Mouse (Mus musculus): Measurements from ENCODE around the gene Ptpn5. TPM values are rescaled to one million over a fixed set of nuclear protein-coding genes. Genes with fewer than 3 reads are reported as not detected.

Ptpn5 gene
- polyA plus RNA-seq (2014; fragmentation: Nextera tagmentation; extraction: Ambion mirVana): 6.9 and 7.0 TPM in 2 replicates

- Histone ChIP-seq H3K36me3 (ENCODE audit: insufficient read depth) (no peaks in the 10 kb centered on the region), H3K4me3 (ENCODE audit: low read depth, low read length) (peak within 1 kb of the TSS; percentile 63), H3K4me1 (ENCODE audit: insufficient read depth) (no peaks in the 10 kb centered on the region), H3K4me2 (peak within 1 kb of the TSS; percentile 94), H3K9me3 (ENCODE audit: low read depth, low read length) (no peaks in the 10 kb centered on the region), H3K9ac (peak within 1 kb of the TSS; percentile 59), H3K27ac (ENCODE audit: low read depth) (no peak within 1 kb of the TSS), H3K27me3 (ENCODE audit: insufficient read depth, low read length) (peaks cover 50% of the 10 kb centered on the region)
- WGBS: 10% methylated on average over 13 of the region's 13 CpGs
- DNase-seq: no peak
- ATAC-seq (ENCODE audit: insufficient read depth): no peak
- no peak for TF ChIP-seq CTCF (IDR thresholded peaks at IDR 0.05; ENCODE audit: low read depth)
Measured at GRCm38 (mm10) chr7:47133331-47133730, at the start of gene Ptpn5. Gene Ptpn5, minus strand, starts transcription at chr7:47133684.

GRCm38 (mm10) chr7:47170814-47171213 is 37.3 kb upstream of the Ptpn5 start:
- no peak for DNase-seq
- Histone ChIP-seq H3K27ac (ENCODE audit: low read depth) (no peak overlapping the region), H3K9ac (no peak overlapping the region), H3K27me3 (ENCODE audit: insufficient read depth, low read length) (no peaks in the 10 kb centered on the region), H3K4me3 (ENCODE audit: low read depth, low read length) (no peak overlapping the region), H3K9me3 (ENCODE audit: low read depth, low read length) (no peaks in the 10 kb centered on the region), H3K4me2 (no peak overlapping the region), H3K4me1 (ENCODE audit: insufficient read depth) (no peaks in the 10 kb centered on the region), H3K36me3 (ENCODE audit: insufficient read depth) (no peaks in the 10 kb centered on the region)
- WGBS: 42% methylated on average over 5 of the region's 5 CpGs
- no peak for TF ChIP-seq CTCF (IDR thresholded peaks at IDR 0.05; ENCODE audit: low read depth)
- no peak for ATAC-seq (ENCODE audit: insufficient read depth)

- Histone ChIP-seq H3K4me3 (ENCODE audit: low read depth, low read length) (no peak overlapping the region), H3K4me2 (no peak overlapping the region), H3K9ac (no peak overlapping the region), H3K27me3 (ENCODE audit: insufficient read depth, low read length) (no peaks in the 10 kb centered on the region), H3K27ac (ENCODE audit: low read depth) (no peak overlapping the region), H3K36me3 (ENCODE audit: insufficient read depth) (no peaks in the 10 kb centered on the region), H3K9me3 (ENCODE audit: low read depth, low read length) (no peaks in the 10 kb centered on the region), H3K4me1 (ENCODE audit: insufficient read depth) (no peaks in the 10 kb centered on the region)
- no peak for DNase-seq
- no peak for TF ChIP-seq CTCF (IDR thresholded peaks at IDR 0.05; ENCODE audit: low read depth)
- WGBS: 62% methylated on average over 4 of the region's 4 CpGs
- no peak for ATAC-seq (ENCODE audit: insufficient read depth)
Measured at GRCm38 (mm10) chr7:47165028-47165427, 31.5 kb upstream of the Ptpn5 start.

- TF ChIP-seq CTCF (IDR thresholded peaks at IDR 0.05; ENCODE audit: low read depth): no peak
- WGBS: 77% methylated on average over 4 of the region's 4 CpGs
- Histone ChIP-seq H3K9ac (no peak overlapping the region), H3K4me2 (no peak overlapping the region), H3K4me1 (ENCODE audit: insufficient read depth) (no peaks in the 10 kb centered on the region), H3K27ac (ENCODE audit: low read depth) (no peak overlapping the region), H3K27me3 (ENCODE audit: insufficient read depth, low read length) (no peaks in the 10 kb centered on the region), H3K4me3 (ENCODE audit: low read depth, low read length) (no peak overlapping the region), H3K36me3 (ENCODE audit: insufficient read depth) (no peaks in the 10 kb centered on the region), H3K9me3 (ENCODE audit: low read depth, low read length) (no peaks in the 10 kb centered on the region)
- DNase-seq: no peak
- ATAC-seq (ENCODE audit: insufficient read depth): no peak
Measured at GRCm38 (mm10) chr7:47163203-47163602, 29.7 kb upstream of the Ptpn5 start.

GRCm38 (mm10) chr7:47158451-47158850 is 25.0 kb upstream of the Ptpn5 start:
- Histone ChIP-seq H3K36me3 (ENCODE audit: insufficient read depth) (no peaks in the 10 kb centered on the region), H3K27ac (ENCODE audit: low read depth) (no peak overlapping the region), H3K4me3 (ENCODE audit: low read depth, low read length) (no peak overlapping the region), H3K4me1 (ENCODE audit: insufficient read depth) (no peaks in the 10 kb centered on the region), H3K4me2 (no peak overlapping the region), H3K9ac (no peak overlapping the region), H3K27me3 (ENCODE audit: insufficient read depth, low read length) (no peaks in the 10 kb centered on the region), H3K9me3 (ENCODE audit: low read depth, low read length) (no peaks in the 10 kb centered on the region)
- WGBS: 60% methylated on average over 2 of the region's 2 CpGs
- ATAC-seq (ENCODE audit: insufficient read depth): no peak
- no peak for TF ChIP-seq CTCF (IDR thresholded peaks at IDR 0.05; ENCODE audit: low read depth)
- DNase-seq: no peak

- TF ChIP-seq CTCF (IDR thresholded peaks at IDR 0.05; ENCODE audit: low read depth): no peak
- Histone ChIP-seq H3K9ac (no peak overlapping the region), H3K27me3 (ENCODE audit: insufficient read depth, low read length) (no peaks in the 10 kb centered on the region), H3K9me3 (ENCODE audit: low read depth, low read length) (no peaks in the 10 kb centered on the region), H3K4me1 (ENCODE audit: insufficient read depth) (no peaks in the 10 kb centered on the region), H3K27ac (ENCODE audit: low read depth) (no peak overlapping the region), H3K4me3 (ENCODE audit: low read depth, low read length) (no peak overlapping the region), H3K4me2 (no peak overlapping the region), H3K36me3 (ENCODE audit: insufficient read depth) (no peaks in the 10 kb centered on the region)
- DNase-seq: no peak
- ATAC-seq (ENCODE audit: insufficient read depth): no peak
- 74% methylated on average over 9 of the region's 9 CpGs for whole genome bisulfite sequencing
Measured at GRCm38 (mm10) chr7:47157743-47158142, 24.3 kb upstream of the Ptpn5 start.

- Histone ChIP-seq H3K36me3 (ENCODE audit: insufficient read depth) (no peaks in the 10 kb centered on the region), H3K4me1 (ENCODE audit: insufficient read depth) (no peaks in the 10 kb centered on the region), H3K4me2 (no peak overlapping the region), H3K4me3 (ENCODE audit: low read depth, low read length) (no peak overlapping the region), H3K27ac (ENCODE audit: low read depth) (no peak overlapping the region), H3K9ac (no peak overlapping the region), H3K27me3 (ENCODE audit: insufficient read depth, low read length) (no peaks in the 10 kb centered on the region), H3K9me3 (ENCODE audit: low read depth, low read length) (no peaks in the 10 kb centered on the region)
- no peak for ATAC-seq (ENCODE audit: insufficient read depth)
- no peak for TF ChIP-seq CTCF (IDR thresholded peaks at IDR 0.05; ENCODE audit: low read depth)
- DNase-seq: no peak
- WGBS: 86% methylated on average over 2 of the region's 2 CpGs
Measured at GRCm38 (mm10) chr7:47155849-47156248, 22.4 kb upstream of the Ptpn5 start.

GRCm38 (mm10) chr7:47155396-47155795 is 21.9 kb upstream of the Ptpn5 start:
- Histone ChIP-seq H3K4me2 (no peak overlapping the region), H3K9me3 (ENCODE audit: low read depth, low read length) (no peaks in the 10 kb centered on the region), H3K4me1 (ENCODE audit: insufficient read depth) (no peaks in the 10 kb centered on the region), H3K27ac (ENCODE audit: low read depth) (no peak overlapping the region), H3K36me3 (ENCODE audit: insufficient read depth) (no peaks in the 10 kb centered on the region), H3K4me3 (ENCODE audit: low read depth, low read length) (no peak overlapping the region), H3K9ac (no peak overlapping the region), H3K27me3 (ENCODE audit: insufficient read depth, low read length) (no peaks in the 10 kb centered on the region)
- ATAC-seq (ENCODE audit: insufficient read depth) (no peak), DNase-seq (no peak)
- peak; percentile 43 for TF ChIP-seq CTCF (IDR thresholded peaks at IDR 0.05; ENCODE audit: low read depth)
- WGBS: 90% methylated on average over 4 of the region's 4 CpGs

Measured in lung, embryonic 14.5 days (tissue).